Mouse (Mus musculus): ENCODE data around the gene Ubxn2a. TPM values are rescaled to one million over a fixed set of nuclear protein-coding genes. Genes with fewer than 3 reads are reported as not detected.
"Not testable (repeated sequence)": the region's sequence is repeated elsewhere in the genome, so short reads cannot be mapped to it uniquely, and the experiment has no call there.

Ubxn2a gene
- polyA plus RNA-seq, 1 experiment: 4.1 TPM

DNA sequence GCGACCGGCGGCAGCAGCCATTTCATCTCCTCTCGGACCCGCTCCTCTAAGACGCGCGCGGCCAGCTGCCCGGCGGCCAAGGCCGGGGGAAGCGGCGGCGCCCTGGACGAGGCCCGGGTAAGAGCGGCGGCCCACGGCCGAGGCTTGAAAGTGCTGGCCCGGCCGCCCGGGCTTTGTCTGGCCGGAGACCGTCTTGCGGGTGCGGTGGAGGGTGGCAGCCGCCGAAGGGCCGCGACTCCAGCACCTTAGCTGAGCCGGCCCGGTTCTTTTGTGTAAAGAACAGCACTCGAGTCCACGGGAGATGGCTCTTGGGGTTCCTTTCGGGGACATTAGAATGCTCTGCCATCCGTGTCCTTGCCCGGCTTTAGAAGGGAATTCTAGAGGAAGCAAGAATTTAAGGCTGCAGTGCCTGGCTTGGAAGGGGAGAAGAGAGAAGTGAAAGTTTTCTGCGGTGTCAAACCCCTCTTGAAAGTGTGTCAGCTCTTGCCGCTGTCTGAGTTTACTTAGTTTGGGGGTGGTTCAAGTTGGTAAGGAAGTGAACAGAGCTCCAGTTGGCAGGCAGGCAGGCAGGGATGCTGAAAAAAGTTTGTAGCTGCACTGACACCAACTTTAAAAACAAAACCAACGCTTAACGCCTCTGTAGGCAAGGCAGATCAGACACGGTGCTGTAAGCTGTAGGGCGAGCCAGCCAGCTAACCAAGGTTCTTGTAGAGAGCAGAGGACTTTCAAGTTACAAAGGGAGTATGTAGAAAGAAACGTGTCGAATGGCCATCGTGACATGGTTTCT, 10.5 kb upstream of the Ubxn2a start:
- Histone ChIP-seq H3K36me3 (ENCODE audit: control insufficient read depth, insufficient read depth) (peaks cover 4% of the 10 kb centered on the region), H3K79me2 (ENCODE audit: control insufficient read depth, insufficient read depth) (peaks cover 58% of the 10 kb centered on the region), H3ac (ENCODE audit: control insufficient read depth, insufficient read length, low read depth) (peak overlapping the region; percentile 99), H3K4me3 (ENCODE audit: insufficient read depth, poor library complexity, severe bottlenecking) (peak overlapping the region; percentile 68), H3K27me3 (ENCODE audit: control insufficient read depth, insufficient read depth, insufficient read length) (no peaks in the 10 kb centered on the region), H3K79me3 (ENCODE audit: low read depth) (peaks cover 48% of the 10 kb centered on the region)
- no peak for TF ChIP-seq USF1 (IDR thresholded peaks at IDR 0.05; ENCODE audit: low read depth)
- TF ChIP-seq MYOG (IDR thresholded peaks at IDR 0.05; ENCODE audit: control insufficient read depth, extremely low read depth, insufficient read length): no peak
- TF ChIP-seq FOSL1 (IDR thresholded peaks at IDR 0.05; ENCODE audit: insufficient read depth, low read length, poor library complexity, severe bottlenecking): no peak
- TF ChIP-seq MAX (IDR thresholded peaks at IDR 0.05): no peak
- TF ChIP-seq CTCF (IDR thresholded peaks at IDR 0.05; ENCODE audit: control insufficient read depth, insufficient read depth, insufficient read length): no peak
- no peak for TF ChIP-seq CEBPB (IDR thresholded peaks at IDR 0.05; ENCODE audit: low read depth)
- no peak for TF ChIP-seq MYOD1 (IDR thresholded peaks at IDR 0.05; ENCODE audit: control insufficient read depth, insufficient read length, low read depth)

- TF ChIP-seq CEBPB (IDR thresholded peaks at IDR 0.05; ENCODE audit: low read depth): no peak
- TF ChIP-seq CTCF (IDR thresholded peaks at IDR 0.05; ENCODE audit: control insufficient read depth, insufficient read depth, insufficient read length): peak; percentile 99
- TF ChIP-seq MAX (IDR thresholded peaks at IDR 0.05): peak; percentile 17
- no peak for TF ChIP-seq MYOD1 (IDR thresholded peaks at IDR 0.05; ENCODE audit: control insufficient read depth, insufficient read length, low read depth)
- TF ChIP-seq USF1 (IDR thresholded peaks at IDR 0.05; ENCODE audit: low read depth): no peak
- TF ChIP-seq MYOG (IDR thresholded peaks at IDR 0.05; ENCODE audit: control insufficient read depth, extremely low read depth, insufficient read length): no peak
- Histone ChIP-seq H3ac (ENCODE audit: control insufficient read depth, insufficient read length, low read depth) (peak within 1 kb of the TSS; percentile 99), H3K79me3 (ENCODE audit: low read depth) (peaks cover 40% of the 10 kb centered on the region), H3K79me2 (ENCODE audit: control insufficient read depth, insufficient read depth) (peaks cover 50% of the 10 kb centered on the region), H3K36me3 (ENCODE audit: control insufficient read depth, insufficient read depth) (peaks cover 4% of the 10 kb centered on the region), H3K4me3 (ENCODE audit: insufficient read depth, poor library complexity, severe bottlenecking) (peak within 1 kb of the TSS; percentile 68), H3K27me3 (ENCODE audit: control insufficient read depth, insufficient read depth, insufficient read length) (no peaks in the 10 kb centered on the region)
Observed at GRCm38 (mm10) chr12:4916994-4917804, 9.7 kb upstream of the Ubxn2a start, which contains the start of gene Atad2b. TSS of gene Atad2b (plus strand) at chr12:4917353.

DNA sequence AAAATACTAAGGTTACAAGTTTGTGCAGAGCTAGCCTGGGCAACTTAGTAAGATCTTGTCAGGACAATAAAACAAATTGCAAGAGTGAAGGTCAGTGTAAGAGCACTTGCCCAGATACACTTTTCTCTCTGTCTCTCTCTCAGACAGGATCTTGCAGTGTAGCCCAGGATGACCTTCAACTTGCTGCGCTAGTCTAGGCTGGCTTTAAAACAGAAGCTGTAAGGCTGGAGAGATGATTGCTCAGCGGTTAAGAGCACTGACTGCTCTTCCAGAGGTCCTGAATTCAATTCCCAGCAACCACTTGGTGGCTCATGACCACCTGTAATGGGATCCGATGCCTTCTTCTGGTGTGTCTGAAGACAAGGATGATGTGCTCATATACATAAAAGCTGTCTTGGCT, 7.4 kb upstream of the Ubxn2a start:
- no peak overlapping the region for H3K4me3 ChIP-seq (ENCODE audit: insufficient read depth, poor library complexity, severe bottlenecking)
- H3ac ChIP-seq (ENCODE audit: control insufficient read depth, insufficient read length, low read depth): no peak overlapping the region
- peaks cover 19% of the 10 kb centered on the region for H3K79me3 ChIP-seq (ENCODE audit: low read depth)
- no peak for TF ChIP-seq FOSL1 (IDR thresholded peaks at IDR 0.05; ENCODE audit: insufficient read depth, low read length, poor library complexity, severe bottlenecking)
- no peak for TF ChIP-seq MAX (IDR thresholded peaks at IDR 0.05)
- no peak for TF ChIP-seq CEBPB (IDR thresholded peaks at IDR 0.05; ENCODE audit: low read depth)
- no peak for TF ChIP-seq MYOD1 (IDR thresholded peaks at IDR 0.05; ENCODE audit: control insufficient read depth, insufficient read length, low read depth)
- TF ChIP-seq CTCF (IDR thresholded peaks at IDR 0.05; ENCODE audit: control insufficient read depth, insufficient read depth, insufficient read length): no peak
- TF ChIP-seq MYOG (IDR thresholded peaks at IDR 0.05; ENCODE audit: control insufficient read depth, extremely low read depth, insufficient read length): no peak
- no peak for TF ChIP-seq USF1 (IDR thresholded peaks at IDR 0.05; ENCODE audit: low read depth)
- peaks cover 27% of the 10 kb centered on the region for H3K79me2 ChIP-seq (ENCODE audit: control insufficient read depth, insufficient read depth)
- no peaks in the 10 kb centered on the region for H3K36me3 ChIP-seq (ENCODE audit: control insufficient read depth, insufficient read depth)
- H3K27me3 ChIP-seq (ENCODE audit: control insufficient read depth, insufficient read depth, insufficient read length): no peaks in the 10 kb centered on the region

DNA sequence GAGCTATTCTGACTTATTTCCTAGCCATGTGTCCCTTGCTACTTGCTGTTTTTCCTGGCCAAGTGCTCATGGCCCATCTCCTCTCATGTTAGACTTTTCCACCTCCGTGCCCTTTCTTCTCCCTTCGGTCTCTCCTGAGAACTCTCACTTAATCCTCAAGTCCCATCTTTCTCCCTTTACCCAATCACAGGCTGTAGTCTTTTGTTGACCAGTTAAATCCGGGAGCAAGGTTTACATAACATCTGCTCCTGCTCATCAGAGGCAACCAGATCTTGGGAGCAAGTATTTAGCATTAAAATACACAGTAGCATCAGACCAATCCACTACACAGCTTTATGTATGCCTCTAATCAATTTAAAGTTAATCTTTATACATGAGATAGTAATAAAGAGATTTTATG, 6.9 kb upstream of the Ubxn2a start:
- Histone ChIP-seq H3K79me2 (ENCODE audit: control insufficient read depth, insufficient read depth) (peaks cover 22% of the 10 kb centered on the region), H3K27me3 (ENCODE audit: control insufficient read depth, insufficient read depth, insufficient read length) (no peaks in the 10 kb centered on the region), H3K79me3 (ENCODE audit: low read depth) (peaks cover 15% of the 10 kb centered on the region), H3ac (ENCODE audit: control insufficient read depth, insufficient read length, low read depth) (no peak overlapping the region), H3K36me3 (ENCODE audit: control insufficient read depth, insufficient read depth) (no peaks in the 10 kb centered on the region), H3K4me3 (ENCODE audit: insufficient read depth, poor library complexity, severe bottlenecking) (no peak overlapping the region)
- TF ChIP-seq MYOD1 (IDR thresholded peaks at IDR 0.05; ENCODE audit: control insufficient read depth, insufficient read length, low read depth) (no peak), MYOG (IDR thresholded peaks at IDR 0.05; ENCODE audit: control insufficient read depth, extremely low read depth, insufficient read length) (no peak), FOSL1 (IDR thresholded peaks at IDR 0.05; ENCODE audit: insufficient read depth, low read length, poor library complexity, severe bottlenecking) (no peak), MAX (IDR thresholded peaks at IDR 0.05) (no peak), CTCF (IDR thresholded peaks at IDR 0.05; ENCODE audit: control insufficient read depth, insufficient read depth, insufficient read length) (no peak), USF1 (IDR thresholded peaks at IDR 0.05; ENCODE audit: low read depth) (no peak), CEBPB (IDR thresholded peaks at IDR 0.05; ENCODE audit: low read depth) (no peak)

GRCm38 (mm10) chr12:4911716-4912115, 4.2 kb upstream of the Ubxn2a start:
- Histone ChIP-seq H3K79me2 (ENCODE audit: control insufficient read depth, insufficient read depth) (peaks cover 3% of the 10 kb centered on the region), H3K79me3 (ENCODE audit: low read depth) (no peaks in the 10 kb centered on the region), H3K27me3 (ENCODE audit: control insufficient read depth, insufficient read depth, insufficient read length) (no peaks in the 10 kb centered on the region), H3K4me3 (ENCODE audit: insufficient read depth, poor library complexity, severe bottlenecking) (no peak overlapping the region), H3ac (ENCODE audit: control insufficient read depth, insufficient read length, low read depth) (no peak overlapping the region), H3K36me3 (ENCODE audit: control insufficient read depth, insufficient read depth) (no peaks in the 10 kb centered on the region)
- TF ChIP-seq MAX (IDR thresholded peaks at IDR 0.05): no peak
- TF ChIP-seq MYOG (IDR thresholded peaks at IDR 0.05; ENCODE audit: control insufficient read depth, extremely low read depth, insufficient read length): no peak
- no peak for TF ChIP-seq CEBPB (IDR thresholded peaks at IDR 0.05; ENCODE audit: low read depth)
- no peak for TF ChIP-seq FOSL1 (IDR thresholded peaks at IDR 0.05; ENCODE audit: insufficient read depth, low read length, poor library complexity, severe bottlenecking)
- TF ChIP-seq USF1 (IDR thresholded peaks at IDR 0.05; ENCODE audit: low read depth): no peak

- not testable (repeated sequence) for H3ac ChIP-seq (ENCODE audit: control insufficient read depth, insufficient read length, low read depth); H3K79me3 ChIP-seq (ENCODE audit: low read depth); H3K79me2 ChIP-seq (ENCODE audit: control insufficient read depth, insufficient read depth); H3K4me3 ChIP-seq (ENCODE audit: insufficient read depth, poor library complexity, severe bottlenecking); H3K27me3 ChIP-seq (ENCODE audit: control insufficient read depth, insufficient read depth, insufficient read length); H3K36me3 ChIP-seq (ENCODE audit: control insufficient read depth, insufficient read depth)
Observed at GRCm38 (mm10) chr12:4910496-4910895, 3.0 kb upstream of the Ubxn2a start.
